ENCODE assay signal across 16 mouse cellular contexts in genomic region chr9:96127972-96128371, GRCm38 (mm10). TPM values are rescaled to one million over a fixed set of nuclear protein-coding genes. Genes with fewer than 3 reads are reported as not detected.
DNase-seq lines count a peak whose midpoint lies in the region; ATAC-seq and TF ChIP-seq lines count a peak whose summit lies in the region.
"Had no signal": no experiment of that assay in that cellular context is flagged by ENCODE, and none has a peak within 500 bp of the region (broad histone marks: within the 10 kb centered on the region; RNA-seq: fewer than 3 reads in every experiment).

No protein-coding gene starts in this region.

- H3K4me3 ChIP-seq in kidney, adult 2 months (ENCODE audit: insufficient read depth, low read depth, low read length), result no peak overlapping the region
- no peak overlapping the region for H3K4me3 ChIP-seq in kidney, embryonic 14.5 days (ENCODE audit: low read length)
- H3K4me3 ChIP-seq in E14TG2a.4 (replicated peaks; ENCODE audit: low read length), result no peak overlapping the region
- no peak overlapping the region for H3K4me3 ChIP-seq in kidney, postnatal 0 days (replicated peaks; ENCODE audit: low read depth, low read length)
- H3K4me3 ChIP-seq: embryonic facial prominence, embryonic 13.5 days; forebrain, embryonic 12.5 days had no signal

- DNase-seq in cerebellum, postnatal 10 days, result peak; percentile 18 to 21
- no peak for DNase-seq in cerebellum, adult 18-20 months
- DNase-seq in kidney, adult 2 months, result peak; percentile 31
- DNase-seq in kidney, postnatal 0 days (ENCODE audit: low spot score), result no peak
- DNase-seq in gastrocnemius, postnatal 10 days, result no peak
- DNase-seq in layer of hippocampus, postnatal 25 days (ENCODE audit: extremely low spot score in 1 of 2, low spot score in 1 of 2), result no peak
- DNase-seq: cerebellum, adult 9-10 months; heart, postnatal 10 days; lung, adult 2 months; spleen, adult 18-20 months had no signal

- ATAC-seq in kidney, embryonic 14.5 days (ENCODE audit: low FRiP score, low TSS enrichment), result no peak
- ATAC-seq in kidney, postnatal 0 days (replicated peaks; ENCODE audit: low FRiP score, low read depth), result no peak
- ATAC-seq: activated CD4-positive, CD25-positive, alpha-beta regulatory T cell, adult 4 months had no signal

- no peaks in the 10 kb centered on the region for H3K9me3 ChIP-seq in kidney, embryonic 14.5 days (ENCODE audit: control insufficient read depth, low read length)
- no peaks in the 10 kb centered on the region for H3K9me3 ChIP-seq in E14TG2a.4 (ENCODE audit: low read length)
- no peaks in the 10 kb centered on the region for H3K9me3 ChIP-seq in kidney, postnatal 0 days (replicated peaks; ENCODE audit: low read length)
- H3K9me3 ChIP-seq: embryonic facial prominence, embryonic 13.5 days; forebrain, embryonic 12.5 days; G1E had no signal

- H3K4me2 ChIP-seq in kidney, embryonic 14.5 days (replicated peaks; ENCODE audit: low read depth, low read length), result no peak overlapping the region
- H3K4me2 ChIP-seq in kidney, postnatal 0 days (ENCODE audit: low read length), result no peak overlapping the region
- H3K4me2 ChIP-seq: embryonic facial prominence, embryonic 13.5 days; forebrain, embryonic 12.5 days had no signal

- H3K27ac ChIP-seq in kidney, adult 2 months (ENCODE audit: insufficient read depth, low read depth, low read length), result no peak overlapping the region
- no peak overlapping the region for H3K27ac ChIP-seq in kidney, embryonic 14.5 days (ENCODE audit: low read depth, low read length)
- no peak overlapping the region for H3K27ac ChIP-seq in kidney, postnatal 0 days
- H3K27ac ChIP-seq: embryonic facial prominence, embryonic 13.5 days; forebrain, embryonic 12.5 days had no signal

- 63% methylated on average over 5 of the region's 5 CpGs for WGBS in kidney, adult 2 months
- whole genome bisulfite sequencing in kidney, embryonic 14.5 days, result 56% methylated on average over 5 of the region's 5 CpGs
- 62% methylated on average over 5 of the region's 5 CpGs for WGBS in kidney, postnatal 0 days

- H3K4me1 ChIP-seq in kidney, adult 2 months (ENCODE audit: control insufficient read depth, insufficient read depth, low read length), result no peaks in the 10 kb centered on the region
- no peaks in the 10 kb centered on the region for H3K4me1 ChIP-seq in kidney, embryonic 14.5 days (ENCODE audit: control insufficient read depth, insufficient read depth, low read length)
- peaks cover 31% of the 10 kb centered on the region for H3K4me1 ChIP-seq in E14TG2a.4 (replicated peaks; ENCODE audit: low read depth, low read length)
- H3K4me1 ChIP-seq in kidney, postnatal 0 days (replicated peaks; ENCODE audit: insufficient read depth, low read length), result no peaks in the 10 kb centered on the region
- H3K4me1 ChIP-seq: embryonic facial prominence, embryonic 13.5 days; forebrain, embryonic 12.5 days had no signal

- no peak overlapping the region for H3K9ac ChIP-seq in kidney, embryonic 14.5 days (ENCODE audit: low read depth, low read length)
- no peak overlapping the region for H3K9ac ChIP-seq in kidney, postnatal 0 days (ENCODE audit: low read depth, low read length)
- H3K9ac ChIP-seq: embryonic facial prominence, embryonic 13.5 days; forebrain, embryonic 12.5 days had no signal

- no peaks in the 10 kb centered on the region for H3K27me3 ChIP-seq in kidney, adult 2 months (replicated peaks; ENCODE audit: control insufficient read depth, insufficient read depth, low read length)
- H3K27me3 ChIP-seq in kidney, embryonic 14.5 days (ENCODE audit: control insufficient read depth, insufficient read depth, low read length), result no peaks in the 10 kb centered on the region
- H3K27me3 ChIP-seq in E14TG2a.4 (ENCODE audit: insufficient read depth, low read length), result no peaks in the 10 kb centered on the region
- H3K27me3 ChIP-seq in kidney, postnatal 0 days (ENCODE audit: insufficient read depth, low read length), result no peaks in the 10 kb centered on the region
- H3K27me3 ChIP-seq: embryonic facial prominence, embryonic 13.5 days; forebrain, embryonic 12.5 days had no signal

- no peaks in the 10 kb centered on the region for H3K36me3 ChIP-seq in kidney, adult 2 months (ENCODE audit: control insufficient read depth, insufficient read depth, low read length)
- H3K36me3 ChIP-seq in kidney, embryonic 14.5 days (ENCODE audit: control insufficient read depth, insufficient read depth, low read length), result no peaks in the 10 kb centered on the region
- H3K36me3 ChIP-seq in E14TG2a.4 (ENCODE audit: insufficient read depth, low read length), result peaks cover 18% of the 10 kb centered on the region
- no peaks in the 10 kb centered on the region for H3K36me3 ChIP-seq in kidney, postnatal 0 days (ENCODE audit: insufficient read depth, low read length)
- H3K36me3 ChIP-seq: embryonic facial prominence, embryonic 13.5 days; forebrain, embryonic 12.5 days had no signal

- TF ChIP-seq CTCF in kidney, adult 2 months (conservative IDR thresholded peaks at IDR 0.05; ENCODE audit: insufficient read depth, insufficient read length, low read depth, low read length), result peak; percentile 59; the same call in 1 of the 2 replicates
- TF ChIP-seq CTCF in E14TG2a.4 (conservative IDR thresholded peaks at IDR 0.05; ENCODE audit: low read length), result peak; percentile 19; the same call in 1 of the 2 replicates
- peak; percentile 32; the same call in 1 of the 2 replicates for TF ChIP-seq CTCF in kidney, postnatal 0 days (IDR thresholded peaks at IDR 0.05; ENCODE audit: low read depth)

- TF ChIP-seq POLR2A in kidney, adult 2 months (IDR thresholded peaks at IDR 0.05; ENCODE audit: low read depth, low read length), result no peak

RNA-seq across cellular contexts. Expression of gene Gk5, which starts 8.8 kb away (rescaled TPM):
- 6.7 and 6.9 TPM in 2 replicates for polyA plus RNA-seq in kidney, adult 2 months (2012; rRNA removed)
- polyA plus RNA-seq in kidney, embryonic 14.5 days (2014; fragmentation: Nextera tagmentation; extraction: Ambion mirVana), result 4.7 and 6.8 TPM in 2 replicates
- 5.4 and 5.9 TPM in 2 replicates for polyA plus RNA-seq in kidney, postnatal 0 days (2015; fragmentation: Nextera tagmentation; extraction: Ambion mirVana)
- total RNA-seq in gastrocnemius, postnatal 10 days (2021), result 1 to 10 TPM; 3.6 to 6.5 TPM
- 1 to 10 TPM; 4.1 to 5.1 TPM for total RNA-seq in layer of hippocampus, postnatal 25 days (2021)

Comparison
In these comparisons a context has a peak if more than half of its experiments do, and no peak if none do; other contexts are left out.
1. DNase-seq: peak in cerebellum, postnatal 10 days (2 of 2) and kidney, adult 2 months (single experiment); none in cerebellum, adult 18-20 months (0 of 2), kidney, postnatal 0 days (single experiment), gastrocnemius, postnatal 10 days (single experiment) and layer of hippocampus, postnatal 25 days (0 of 2).
2. Peak in every context shown above with its lines, with median percentiles within 50 percentile points of each other: CTCF ChIP-seq.